In genomic region chr5:140957106-140957505, GRCm38 (mm10) we compare ENCODE assay signal across 12 mouse cellular contexts. TPM values are rescaled to one million over a fixed set of nuclear protein-coding genes. Genes with fewer than 3 reads are reported as not detected.
A peak's percentile ranks its signal among the peaks of the same experiment; 100 is the strongest.
DNase-seq lines count a peak whose midpoint lies in the region; TF ChIP-seq lines count a peak whose summit lies in the region.
"Had no signal": no experiment of that assay in that cellular context is flagged by ENCODE, and none has a peak within 500 bp of the region (broad histone marks: within the 10 kb centered on the region; RNA-seq: fewer than 3 reads in every experiment).

No protein-coding gene starts in this region.

- H3K27ac ChIP-seq in layer of hippocampus, adult 2 months, result no peak overlapping the region
- no peak overlapping the region for H3K27ac ChIP-seq in CH12.LX (ENCODE audit: insufficient read depth, low read depth)
- H3K27ac ChIP-seq: forebrain, embryonic 13.5 days; midbrain, embryonic 15.5 days had no signal

- peaks cover 6% of the 10 kb centered on the region for H3K9me3 ChIP-seq in CH12.LX (replicated peaks; ENCODE audit: low read length)
- H3K9me3 ChIP-seq: forebrain, embryonic 13.5 days; midbrain, embryonic 15.5 days had no signal

- H3K36me3 ChIP-seq in CH12.LX (replicated peaks in 1 of 2; ENCODE audit: control insufficient read depth in 1 of 2, insufficient read depth in 1 of 2, low read length in 1 of 2), result peaks cover 55 to 88% of the 10 kb centered on the region in 2 experiments
- H3K36me3 ChIP-seq: midbrain, embryonic 15.5 days had no signal

- TF ChIP-seq POLR2A in CH12.LX (IDR thresholded peaks at IDR 0.05; ENCODE audit: low read depth, low read length), result no peak

- dilution Hi-C loops in CH12.LX (cut with MboI; ENCODE audit: extremely low pct_ligation_motif_present, extremely low pct_unique_long_range_greater_than_20kb, low sequenced_read_pairs), result no loop called here

- H3K4me1 ChIP-seq in CH12.LX (ENCODE audit: control insufficient read depth in 1 of 2, insufficient read depth in 2 of 2), result peaks cover 14 to 28% of the 10 kb centered on the region in 2 experiments
- H3K4me1 ChIP-seq: forebrain, embryonic 13.5 days; midbrain, embryonic 15.5 days had no signal

- peak; percentile 16 for TF ChIP-seq RAD21 in CH12.LX (IDR thresholded peaks at IDR 0.05; ENCODE audit: low read depth, low read length)

- no peak overlapping the region for H3K4me3 ChIP-seq in layer of hippocampus, adult 2 months
- H3K4me3 ChIP-seq in CH12.LX (replicated peaks in 1 of 3; ENCODE audit: low read depth in 2 of 3, low read length in 2 of 3, poor library complexity in 1 of 3), result no peak overlapping the region
- H3K4me3 ChIP-seq: forebrain, embryonic 13.5 days; midbrain, embryonic 15.5 days had no signal

- no peak for TF ChIP-seq EP300 in CH12.LX (IDR thresholded peaks at IDR 0.05; ENCODE audit: low read length)

- peaks cover 65% of the 10 kb centered on the region for H3K79me2 ChIP-seq in CH12.LX (replicated peaks; ENCODE audit: control insufficient read depth, extremely low read depth, insufficient read depth, poor library complexity, severe bottlenecking)

- H3K27me3 ChIP-seq in CH12.LX (replicated peaks), result no peaks in the 10 kb centered on the region
- H3K27me3 ChIP-seq: forebrain, embryonic 13.5 days; midbrain, embryonic 15.5 days had no signal

- TF ChIP-seq CTCF in layer of hippocampus, adult 2 months (conservative IDR thresholded peaks at IDR 0.05), result peak; percentile 42
- TF ChIP-seq CTCF in CH12.LX (conservative IDR thresholded peaks at IDR 0.05 in 1 of 2, IDR thresholded peaks at IDR 0.05 in 1 of 2; ENCODE audit: low read depth in 2 of 2, low read length in 2 of 2), result peak; percentile 12 to 37; a peak in 2 of 4 replicates

- in situ Hi-C loops in CH12.LX (cut with MboI; ENCODE audit: low pct_ligation_motif_present, low pct_unique_long_range_greater_than_20kb, low sequenced_read_pairs), result no loop called here

- no peak overlapping the region for H3K4me2 ChIP-seq in CH12.LX (ENCODE audit: insufficient read depth, low read depth, poor library complexity, severe bottlenecking)
- H3K4me2 ChIP-seq: forebrain, embryonic 13.5 days; midbrain, embryonic 15.5 days had no signal

- no peak for DNase-seq in layer of hippocampus, adult 2 months (ENCODE audit: low spot score in 2 of 2)
- no peak for DNase-seq in layer of hippocampus, postnatal 36 days
- DNase-seq in 416B (ENCODE audit: low read depth), result peak; percentile 21
- no peak for DNase-seq in CH12.LX (ENCODE audit: extremely low read depth)
- peak; percentile 8 for DNase-seq in c-Kit-positive CD71-positive TER-119-positive erythroid progenitor cells, embryonic 14.5 days (ENCODE audit: low spot score)
- DNase-seq in natural killer cell, adult 2 months (ENCODE audit: low spot score in 2 of 2), result no peak
- no peak for DNase-seq in right cerebral cortex, postnatal 25 days
- no peak for DNase-seq in urinary bladder, adult 2 months (ENCODE audit: low spot score)
- DNase-seq: cerebellum, postnatal 14 days; left cerebral cortex, postnatal 4 days had no signal

- H3K9ac ChIP-seq in CH12.LX (ENCODE audit: insufficient read depth, low read depth), result no peak overlapping the region
- H3K9ac ChIP-seq: forebrain, embryonic 13.5 days; midbrain, embryonic 15.5 days had no signal

TF ChIP-seq in CH12.LX, 34 proteins besides CTCF, POLR2A, EP300 and RAD21:
- TF ChIP-seq SMC3 (IDR thresholded peaks at IDR 0.05; ENCODE audit: low read depth, low read length) (peak; percentile 40; the same call in 1 of the 2 replicates), JUN (IDR thresholded peaks at IDR 0.05; ENCODE audit: insufficient read depth, low read depth, low read length) (no peak)

RNA-seq across cellular contexts. Expression of gene Card11, which starts 43.3 kb away (rescaled TPM):
- total RNA-seq in layer of hippocampus, adult 2 months (2021), result under 1 TPM in 1 of 2 experiments, not detected in 1; 0.12 TPM
- under 1 TPM in 1 of 2 experiments, not detected in 1; 0.13 TPM for total RNA-seq in layer of hippocampus, postnatal 36 days (2021)
- total RNA-seq in CH12.LX (2012; rRNA removed) (25.0 and 31.9 TPM in 2 replicates), CH12.LX (2014; rRNA removed) (12.0 and 16.1 TPM in 2 replicates)
- polyA plus RNA-seq in CH12.LX (2012; ENCODE audit: insufficient read length, low read depth), result 81.6 and 84.6 TPM in 2 replicates
- 1.2 and 1.7 TPM in 2 replicates for polyA plus RNA-seq in urinary bladder, adult 2 months (2012; rRNA removed)
- polyA plus RNA-seq: forebrain, embryonic 13.5 days had no signal

Comparison
In these comparisons a context has a peak if more than half of its experiments do, and no peak if none do; other contexts are left out.
1. DNase-seq: peak in 416B (single experiment) and c-Kit-positive CD71-positive TER-119-positive erythroid progenitor cells, embryonic 14.5 days (single experiment); none in layer of hippocampus, adult 2 months (0 of 2), layer of hippocampus, postnatal 36 days (0 of 2), CH12.LX (single experiment), natural killer cell, adult 2 months (0 of 2), right cerebral cortex, postnatal 25 days (single experiment) and urinary bladder, adult 2 months (single experiment).
2. RNA of gene Card11, which starts 43.3 kb away (total RNA-seq): 12.0 to 31.9 TPM in CH12.LX; 0.13 TPM in layer of hippocampus, postnatal 36 days and 0.12 TPM in layer of hippocampus, adult 2 months; every median in the first group is over 10 times any median in the second.